Mouse (Mus musculus): ENCODE data around the gene Lmnb2. TPM values are rescaled to one million over a fixed set of nuclear protein-coding genes. Genes with fewer than 3 reads are reported as not detected.

Lmnb2 gene
- polyA plus RNA-seq (2015; fragmentation: Nextera tagmentation; extraction: Ambion mirVana), result 55.0 and 59.3 TPM in 2 replicates

DNA sequence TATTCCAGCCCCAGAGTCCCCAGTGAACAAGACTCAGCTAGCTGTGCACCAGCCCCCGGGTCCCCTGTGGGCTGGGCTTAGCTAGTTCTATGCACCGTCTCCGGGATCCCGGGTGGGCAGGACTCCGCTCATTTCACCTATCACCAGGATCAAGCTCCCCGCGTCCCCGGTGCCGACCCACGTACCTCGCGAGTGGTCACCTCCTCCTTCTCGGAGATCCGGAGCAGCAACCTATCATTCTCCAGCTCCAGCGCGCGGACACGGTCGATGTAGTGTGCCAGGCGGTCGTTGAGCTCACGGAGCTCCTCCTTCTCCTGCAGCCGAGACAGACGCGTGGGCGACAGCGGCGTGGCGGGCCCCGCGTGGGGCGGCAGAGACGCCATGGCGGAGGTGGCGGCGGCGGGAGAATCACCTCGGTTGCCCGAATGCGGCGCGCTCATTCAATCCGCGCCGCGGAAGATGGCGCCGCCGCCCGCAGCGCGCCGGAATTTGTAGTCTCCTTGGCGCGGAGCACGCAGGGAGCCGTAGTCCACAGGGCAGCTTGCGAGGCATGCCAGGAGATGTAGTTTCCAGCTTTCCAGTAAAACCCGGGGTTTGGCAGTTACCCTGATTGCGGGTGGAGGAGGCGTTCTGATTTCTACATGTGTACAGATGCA, at the start of gene Lmnb2:
Lmnb2 (minus strand) TSS at position 467 of the 656 bp plus-strand sequence.
- under 1% methylated on average over 59 of the region's 61 CpGs for WGBS
- Histone ChIP-seq H3K27me3 (no peaks in the 10 kb centered on the region; the same call in 1 of the 2 replicates), H3K4me3 (replicated peaks) (peak within 1 kb of the TSS; percentile 86), H3K27ac (peak within 1 kb of the TSS; percentile 80), H3K36me3 (peaks cover 24% of the 10 kb centered on the region), H3K9ac (peak within 1 kb of the TSS; percentile 83), H3K4me1 (peaks cover 36% of the 10 kb centered on the region), H3K4me2 (peak within 1 kb of the TSS; percentile 88), H3K9me3 (replicated peaks) (no peaks in the 10 kb centered on the region)
- ATAC-seq (replicated peaks; ENCODE audit: low FRiP score), result peak; percentile 43

DNA sequence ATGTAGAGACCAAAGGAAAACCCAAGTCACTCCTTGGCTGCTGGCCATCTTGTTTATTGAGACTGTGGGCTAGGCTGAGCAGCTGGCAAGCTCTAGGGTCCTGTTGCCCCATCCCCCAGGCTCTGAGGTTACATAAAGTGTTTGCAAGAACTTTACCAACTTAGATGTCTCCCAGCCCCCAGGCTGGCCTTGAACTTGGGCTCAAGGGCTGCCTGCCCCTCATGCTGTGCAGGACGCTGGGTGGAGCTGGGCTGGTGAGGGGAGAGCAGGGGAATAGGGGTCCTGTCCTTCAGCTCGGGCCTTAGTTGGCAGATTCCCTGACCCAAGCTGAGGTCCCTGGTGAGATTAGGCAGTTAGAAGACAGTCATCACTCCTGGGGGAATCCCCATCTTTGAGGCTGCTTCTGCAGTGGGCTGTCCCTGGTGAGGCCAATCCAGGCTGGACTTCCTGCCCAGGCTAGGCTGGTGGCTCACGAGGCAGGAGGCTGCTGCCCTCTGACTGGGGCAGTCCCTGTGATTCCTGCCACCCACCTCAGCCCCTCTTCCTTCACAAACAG, 49.1 kb upstream of the Lmnb2 start:
- H3K9me3 ChIP-seq (replicated peaks), result no peaks in the 10 kb centered on the region
- H3K27me3 ChIP-seq, result no peaks in the 10 kb centered on the region
- H3K4me2 ChIP-seq, result no peak overlapping the region
- H3K9ac ChIP-seq, result no peak overlapping the region
- H3K4me3 ChIP-seq (replicated peaks), result no peak overlapping the region
- no peaks in the 10 kb centered on the region for H3K36me3 ChIP-seq
- WGBS, result 44% methylated on average over 3 of the region's 3 CpGs
- H3K27ac ChIP-seq, result no peak overlapping the region
- ATAC-seq (replicated peaks; ENCODE audit: low FRiP score), result no peak
- peaks cover 53% of the 10 kb centered on the region for H3K4me1 ChIP-seq

DNA sequence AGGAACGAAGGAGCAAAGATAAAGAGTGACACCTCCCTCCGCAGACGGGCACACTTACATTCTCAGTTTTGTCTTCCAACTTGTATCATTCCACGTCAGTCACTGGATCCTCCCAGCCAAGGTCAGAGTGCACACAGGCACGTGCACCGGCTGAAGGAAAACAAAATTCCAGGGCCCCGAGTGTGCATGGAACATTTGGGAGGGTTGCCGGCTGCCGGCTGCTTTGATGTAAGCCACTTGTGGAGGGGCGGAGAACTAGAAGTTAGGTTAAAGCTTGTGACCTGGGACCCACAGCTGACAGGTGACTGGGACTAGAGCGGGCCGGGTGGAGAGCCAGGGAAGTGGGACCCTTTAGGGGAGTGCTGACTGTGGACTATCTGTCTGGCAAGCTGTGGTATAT, 48.3 kb upstream of the Lmnb2 start:
- H3K27ac ChIP-seq, result no peak overlapping the region
- WGBS, result 31% methylated on average over 12 of the region's 12 CpGs

DNA sequence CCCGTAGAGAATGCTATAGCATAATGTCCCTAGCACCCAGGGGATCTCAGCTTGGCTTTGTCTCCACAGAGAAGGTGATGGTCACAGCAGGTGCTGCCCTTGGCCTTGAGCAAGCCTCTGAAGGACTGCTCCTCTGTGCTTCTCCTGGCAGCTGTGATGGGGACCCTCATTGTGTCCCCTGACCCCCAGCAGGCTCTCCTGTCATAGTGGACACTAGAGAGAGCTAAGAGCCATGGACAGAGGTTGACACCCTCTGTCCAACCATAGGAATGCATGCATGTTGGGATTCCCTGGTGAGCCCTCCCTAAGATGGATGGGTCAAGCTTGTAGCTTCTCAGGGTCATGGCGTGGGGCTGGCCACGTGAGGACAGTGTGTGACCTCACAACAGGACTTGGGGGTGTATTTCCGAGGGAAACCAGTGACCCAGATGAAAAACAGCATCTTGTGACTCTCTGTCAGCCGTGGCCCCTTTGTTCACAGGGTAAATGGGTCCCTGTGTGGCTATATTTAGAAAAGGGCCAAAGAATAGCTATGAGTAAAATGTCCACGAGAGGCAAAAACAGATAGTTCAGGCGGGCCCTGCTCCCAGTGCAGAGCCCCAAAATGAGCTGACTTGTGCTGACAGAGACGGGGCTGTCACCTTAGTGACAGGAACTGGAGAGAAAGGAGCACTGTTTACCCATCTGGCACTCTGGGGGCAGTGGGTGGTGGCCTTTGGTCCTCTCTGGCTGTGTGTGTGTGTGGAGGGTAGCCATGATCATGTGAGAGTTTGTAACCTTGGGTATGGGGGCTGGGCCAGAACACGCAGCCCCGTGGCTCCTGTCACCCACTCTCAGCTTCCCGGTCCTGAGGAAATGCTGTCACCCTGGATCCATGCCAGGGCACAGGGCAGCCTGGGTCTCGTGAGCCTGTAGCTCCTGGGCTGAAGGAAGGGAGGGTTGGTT, 45.3 kb upstream of the Lmnb2 start:
- ATAC-seq (replicated peaks; ENCODE audit: low FRiP score), result no peak
- Histone ChIP-seq H3K27me3 (no peaks in the 10 kb centered on the region), H3K9me3 (replicated peaks) (no peaks in the 10 kb centered on the region), H3K4me3 (replicated peaks) (no peak overlapping the region), H3K4me1 (peaks cover 61% of the 10 kb centered on the region), H3K4me2 (no peak overlapping the region), H3K9ac (no peak overlapping the region), H3K36me3 (no peaks in the 10 kb centered on the region), H3K27ac (0 out of 2 replicates have a peak overlapping the region, but pooled peaks have one; percentile 6)
- 49% methylated on average over 12 of the region's 12 CpGs for WGBS

More for the DNA sequence above, 48.3 kb upstream of the Lmnb2 start:
- no peak overlapping the region for H3K4me3 ChIP-seq (replicated peaks)
- H3K9me3 ChIP-seq (replicated peaks), result no peaks in the 10 kb centered on the region
- H3K27me3 ChIP-seq, result no peaks in the 10 kb centered on the region
- no peaks in the 10 kb centered on the region for H3K36me3 ChIP-seq
- peaks cover 53% of the 10 kb centered on the region for H3K4me1 ChIP-seq
- H3K4me2 ChIP-seq, result no peak overlapping the region
- H3K9ac ChIP-seq, result no peak overlapping the region
- ATAC-seq (replicated peaks; ENCODE audit: low FRiP score), result 0 out of 2 replicates have a peak, but pooled peaks have one; percentile 19

DNA sequence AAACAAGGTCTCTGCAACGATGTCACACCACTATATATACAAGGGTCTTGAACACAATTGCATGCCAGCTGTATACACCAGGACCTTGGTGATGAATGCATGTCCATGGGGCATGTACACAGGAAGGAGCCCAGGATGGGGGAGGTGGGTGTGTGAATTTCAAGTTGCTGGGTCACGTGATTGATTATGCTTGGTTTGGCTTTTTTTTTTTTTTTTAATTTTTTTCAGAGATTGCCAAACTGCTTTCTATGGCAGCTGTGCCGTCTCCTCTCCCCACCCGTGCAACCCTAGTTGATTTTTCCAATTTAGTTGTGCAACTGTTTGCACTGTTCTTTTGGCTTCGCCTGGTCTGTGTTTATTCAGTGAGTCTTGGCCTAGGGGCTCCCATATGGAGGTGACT, 44.5 kb upstream of the Lmnb2 start:
- no peak for ATAC-seq (replicated peaks; ENCODE audit: low FRiP score)
- Histone ChIP-seq H3K4me3 (replicated peaks) (no peak overlapping the region), H3K27me3 (no peaks in the 10 kb centered on the region), H3K36me3 (no peaks in the 10 kb centered on the region), H3K4me2 (no peak overlapping the region), H3K9ac (no peak overlapping the region), H3K4me1 (peaks cover 61% of the 10 kb centered on the region), H3K27ac (peak overlapping the region; percentile 84), H3K9me3 (replicated peaks) (no peaks in the 10 kb centered on the region)
- 82% methylated on average over 5 of the region's 5 CpGs for WGBS

DNA sequence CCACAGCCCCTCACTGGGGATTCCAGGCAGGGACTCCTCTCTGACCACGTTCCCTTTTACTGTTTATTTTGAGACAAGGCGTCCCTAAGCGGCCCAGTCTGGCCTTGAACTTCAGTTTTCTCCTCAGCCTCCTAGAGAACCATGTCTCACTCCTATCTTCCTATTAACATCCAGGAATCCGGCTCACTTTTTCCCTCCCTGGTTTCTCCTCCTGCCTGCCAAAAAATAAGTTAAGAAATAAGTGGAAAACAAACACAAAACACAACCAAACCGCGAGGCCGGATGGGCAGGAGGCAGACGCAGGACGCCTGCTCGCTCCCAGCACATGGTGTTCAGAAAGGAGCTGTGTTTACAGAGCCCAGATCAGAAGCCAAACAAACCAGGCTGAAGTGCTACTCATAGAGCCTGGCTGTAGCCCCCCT, 44.0 kb upstream of the Lmnb2 start:
- Histone ChIP-seq H3K4me1 (peaks cover 58% of the 10 kb centered on the region), H3K36me3 (no peaks in the 10 kb centered on the region), H3K9me3 (replicated peaks) (no peaks in the 10 kb centered on the region), H3K9ac (no peak overlapping the region), H3K27ac (peak overlapping the region; percentile 84), H3K4me3 (replicated peaks) (no peak overlapping the region), H3K27me3 (no peaks in the 10 kb centered on the region), H3K4me2 (no peak overlapping the region)
- WGBS, result 51% methylated on average over 10 of the region's 10 CpGs
- no peak for ATAC-seq (replicated peaks; ENCODE audit: low FRiP score)

DNA sequence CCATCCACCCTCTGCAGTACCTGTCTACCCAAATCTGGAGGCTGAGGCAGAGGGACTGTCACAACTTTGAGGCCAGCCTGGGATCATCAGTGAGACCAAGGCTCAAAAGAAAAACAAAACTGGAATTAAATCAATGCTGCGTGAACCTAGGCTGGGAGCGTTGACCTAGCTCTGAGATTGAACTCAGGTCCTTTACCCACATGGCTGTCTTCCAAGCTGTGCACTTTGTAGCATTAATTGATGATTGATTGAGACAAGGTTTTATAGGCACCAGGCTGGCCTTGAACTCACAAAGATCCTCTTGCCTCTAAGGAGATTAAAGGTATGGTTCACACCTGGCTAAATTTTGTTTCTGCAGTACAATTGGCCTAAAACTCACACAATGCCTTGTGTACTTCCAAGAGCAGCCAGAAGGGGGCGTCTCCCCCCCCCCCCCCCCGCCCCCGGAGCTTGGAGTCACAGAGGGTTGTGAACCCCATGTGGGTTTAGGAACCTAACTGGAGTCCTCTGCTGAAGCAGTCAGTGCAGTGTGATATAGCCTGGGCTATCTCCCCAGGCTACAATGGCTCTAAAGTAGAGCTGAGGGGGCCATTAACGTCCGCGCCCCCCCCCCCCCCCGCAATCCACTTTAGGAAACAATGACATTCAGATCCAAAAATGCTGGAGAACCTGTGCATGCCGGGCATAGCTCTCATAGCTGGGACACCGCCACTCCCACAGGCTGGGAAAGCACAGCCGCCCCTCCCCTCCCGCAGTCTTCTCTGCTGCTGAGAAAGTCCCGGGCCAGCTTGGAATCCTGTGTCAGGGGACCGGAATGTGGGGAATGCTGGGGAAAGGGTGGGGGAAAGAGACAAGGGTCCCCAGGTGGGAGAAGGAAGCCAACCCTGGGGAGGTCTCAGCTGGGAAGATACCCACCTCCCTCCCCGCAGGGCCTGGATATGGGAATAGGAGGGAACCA, 42.8 kb upstream of the Lmnb2 start:
- Histone ChIP-seq H3K27ac (peak overlapping the region; percentile 84), H3K4me3 (replicated peaks) (0 out of 2 replicates have a peak overlapping the region, but pooled peaks have one; percentile 5), H3K27me3 (no peaks in the 10 kb centered on the region), H3K36me3 (no peaks in the 10 kb centered on the region), H3K4me1 (peaks cover 49% of the 10 kb centered on the region), H3K9me3 (replicated peaks) (no peaks in the 10 kb centered on the region), H3K9ac (no peak overlapping the region), H3K4me2 (peak overlapping the region; percentile 20)
- peak; percentile 69 for ATAC-seq (replicated peaks; ENCODE audit: low FRiP score)
- 8% methylated on average over 16 of the region's 16 CpGs for WGBS

DNA sequence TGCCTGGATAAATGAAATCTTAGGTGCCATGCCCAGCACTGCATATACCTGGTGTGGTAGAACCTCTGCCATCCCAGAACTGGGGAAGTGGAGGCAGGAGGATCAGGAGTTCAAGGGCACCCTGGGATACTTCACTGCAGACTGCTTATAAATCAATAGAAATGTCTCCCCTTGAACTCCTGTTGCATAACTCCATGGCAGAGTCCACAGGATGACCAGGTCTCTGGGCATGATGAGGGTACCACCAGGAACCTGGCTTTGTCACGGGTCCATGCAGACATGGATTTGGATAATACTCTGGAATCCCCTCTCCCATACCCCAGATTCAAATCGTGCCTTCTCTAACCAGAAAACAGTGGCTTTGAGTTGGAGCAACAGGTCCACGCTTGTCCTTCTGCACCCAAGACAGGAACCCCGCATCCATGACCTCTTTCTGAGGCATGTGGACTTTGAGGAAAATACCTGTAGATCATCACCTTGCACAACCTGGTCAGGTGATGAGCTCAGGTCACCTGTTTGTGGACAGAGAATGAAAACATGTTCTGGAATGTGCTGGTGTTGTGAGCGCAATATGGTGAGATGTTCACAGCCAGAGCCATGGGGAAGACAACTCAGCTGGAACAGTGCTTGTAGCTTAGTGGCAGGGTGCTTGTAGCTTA, 41.1 kb upstream of the Lmnb2 start:
- no peaks in the 10 kb centered on the region for H3K36me3 ChIP-seq
- no peak overlapping the region for H3K4me3 ChIP-seq (replicated peaks)
- no peak for ATAC-seq (replicated peaks; ENCODE audit: low FRiP score)
- H3K4me2 ChIP-seq, result no peak overlapping the region
- H3K9ac ChIP-seq, result no peak overlapping the region
- H3K27me3 ChIP-seq, result no peaks in the 10 kb centered on the region
- no peak overlapping the region for H3K27ac ChIP-seq
- H3K9me3 ChIP-seq (replicated peaks), result no peaks in the 10 kb centered on the region
- H3K4me1 ChIP-seq, result peaks cover 58% of the 10 kb centered on the region
- 93% methylated on average over 5 of the region's 5 CpGs for WGBS

DNA sequence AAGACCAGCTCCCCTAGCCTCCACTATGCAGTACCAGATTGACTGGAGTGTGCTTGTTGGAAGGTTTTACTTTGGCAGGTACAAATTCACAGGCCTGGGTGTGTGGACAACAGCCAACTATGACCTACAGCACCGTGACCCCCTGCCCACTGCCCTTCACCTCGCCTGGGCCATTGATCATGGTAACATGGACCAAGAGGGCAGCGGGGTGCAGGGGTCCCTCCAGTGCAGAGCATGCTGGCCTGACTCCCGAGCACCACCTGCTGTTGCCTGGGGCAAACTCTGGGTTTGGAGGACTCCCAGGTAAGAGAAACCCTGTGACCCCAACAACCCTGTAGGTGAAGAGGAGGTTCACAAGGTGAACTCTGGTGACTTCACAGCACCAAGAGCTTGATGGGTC, 39.7 kb upstream of the Lmnb2 start:
- H3K4me3 ChIP-seq (replicated peaks), result no peak overlapping the region
- H3K4me2 ChIP-seq, result no peak overlapping the region
- ATAC-seq (replicated peaks; ENCODE audit: low FRiP score), result no peak
- H3K27me3 ChIP-seq, result no peaks in the 10 kb centered on the region
- peaks cover 45% of the 10 kb centered on the region for H3K4me1 ChIP-seq
- H3K9me3 ChIP-seq (replicated peaks), result no peaks in the 10 kb centered on the region
- H3K36me3 ChIP-seq, result no peaks in the 10 kb centered on the region
- H3K27ac ChIP-seq, result no peak overlapping the region
- WGBS, result 66% methylated on average over 4 of the region's 4 CpGs
- H3K9ac ChIP-seq, result no peak overlapping the region

DNA sequence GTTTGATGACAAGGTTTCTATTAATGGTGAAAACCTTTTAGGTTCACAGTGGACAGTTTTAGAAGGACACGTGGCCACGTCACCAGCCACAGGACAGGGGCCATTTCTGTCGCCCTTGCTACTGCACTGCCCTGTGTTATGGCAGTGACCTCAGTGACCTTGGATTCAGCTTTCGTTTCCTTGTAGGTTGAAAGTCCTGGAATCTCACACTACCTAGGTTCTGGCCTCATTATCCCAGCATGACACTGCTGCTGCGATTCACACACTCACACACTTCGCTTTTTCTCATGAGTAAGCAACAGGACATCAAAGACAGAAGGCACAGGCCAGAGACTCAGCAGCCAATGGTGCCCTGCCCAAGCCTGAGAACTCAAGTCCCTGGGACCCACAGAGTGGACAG, 38.9 kb upstream of the Lmnb2 start:
- WGBS, result 67% methylated on average over 6 of the region's 6 CpGs
- Histone ChIP-seq H3K27me3 (no peaks in the 10 kb centered on the region), H3K27ac (no peak overlapping the region), H3K4me1 (peaks cover 36% of the 10 kb centered on the region), H3K36me3 (no peaks in the 10 kb centered on the region), H3K4me3 (replicated peaks) (no peak overlapping the region), H3K9me3 (replicated peaks) (no peaks in the 10 kb centered on the region), H3K4me2 (no peak overlapping the region), H3K9ac (no peak overlapping the region)
- no peak for ATAC-seq (replicated peaks; ENCODE audit: low FRiP score)

DNA sequence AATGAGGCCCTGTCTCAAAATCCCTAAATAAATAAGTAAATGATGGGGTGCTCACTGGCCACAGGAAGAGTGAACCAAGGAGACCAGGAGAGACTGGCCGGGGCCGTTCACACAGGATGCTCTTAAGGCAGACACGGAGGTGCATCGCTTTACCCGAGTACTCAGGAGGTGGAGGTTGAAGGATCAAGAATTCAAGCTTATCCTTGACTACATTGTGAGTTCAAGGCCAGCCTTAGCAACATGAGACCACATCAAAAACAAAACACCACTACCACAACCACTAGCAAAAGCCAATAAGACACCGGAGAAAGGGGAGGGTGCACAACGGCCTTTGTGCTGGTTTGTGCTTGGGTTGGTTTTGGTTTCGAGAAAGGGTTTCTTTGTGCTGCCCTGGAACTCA, 38.3 kb upstream of the Lmnb2 start:
- WGBS, result 95% methylated on average over 8 of the region's 8 CpGs
- no peaks in the 10 kb centered on the region for H3K9me3 ChIP-seq (replicated peaks)
- ATAC-seq (replicated peaks; ENCODE audit: low FRiP score), result no peak
- H3K27ac ChIP-seq, result no peak overlapping the region
- peaks cover 31% of the 10 kb centered on the region for H3K4me1 ChIP-seq
- no peak overlapping the region for H3K4me3 ChIP-seq (replicated peaks)
- no peak overlapping the region for H3K4me2 ChIP-seq
- no peaks in the 10 kb centered on the region for H3K36me3 ChIP-seq
- no peak overlapping the region for H3K9ac ChIP-seq
- no peaks in the 10 kb centered on the region for H3K27me3 ChIP-seq

Data from kidney, embryonic 15.5 days (tissue).